In genomic region chr17:5085004-5085403, GRCm38 (mm10) we compare ENCODE assay signal across 18 mouse cellular contexts.
DNase-seq lines count a peak whose midpoint lies in the region; ATAC-seq and TF ChIP-seq lines count a peak whose summit lies in the region.
"Had no signal": no experiment of that assay in that cellular context is flagged by ENCODE, and none has a peak within 500 bp of the region (broad histone marks: within the 10 kb centered on the region; RNA-seq: fewer than 3 reads in every experiment).

No protein-coding gene starts in this region.

- no peaks in the 10 kb centered on the region for H3K9me3 ChIP-seq in heart, postnatal 0 days (replicated peaks; ENCODE audit: control insufficient read depth, low read length)
- no peaks in the 10 kb centered on the region for H3K9me3 ChIP-seq in heart, embryonic 10.5 days
- H3K9me3 ChIP-seq in midbrain, embryonic 15.5 days: no peaks in the 10 kb centered on the region
- no peaks in the 10 kb centered on the region for H3K9me3 ChIP-seq in midbrain, postnatal 0 days (ENCODE audit: low read length)
- no peaks in the 10 kb centered on the region for H3K9me3 ChIP-seq in E14TG2a.4 (ENCODE audit: low read length)
- H3K9me3 ChIP-seq in liver, embryonic 14.5 days (ENCODE audit: control insufficient read depth, low read length): no peaks in the 10 kb centered on the region
- H3K9me3 ChIP-seq in kidney, embryonic 15.5 days (replicated peaks): no peaks in the 10 kb centered on the region
- H3K9me3 ChIP-seq: embryonic facial prominence, embryonic 13.5 days; hindbrain, embryonic 15.5 days; liver, embryonic 13.5 days; megakaryocyte, embryonic 14.5 days had no signal

- TF ChIP-seq EP300 in heart, postnatal 0 days (IDR thresholded peaks at IDR 0.05; ENCODE audit: low read depth): no peak
- TF ChIP-seq EP300 in liver, embryonic 14.5 days (IDR thresholded peaks at IDR 0.05; ENCODE audit: low read depth): no peak

- no peak for TF ChIP-seq CTCF in heart, postnatal 0 days (IDR thresholded peaks at IDR 0.05; ENCODE audit: low read depth)
- TF ChIP-seq CTCF in midbrain, postnatal 0 days (IDR thresholded peaks at IDR 0.05): no peak
- TF ChIP-seq CTCF in E14TG2a.4 (conservative IDR thresholded peaks at IDR 0.05; ENCODE audit: low read length): no peak
- no peak for TF ChIP-seq CTCF in liver, embryonic 14.5 days (IDR thresholded peaks at IDR 0.05; ENCODE audit: low read depth)

- no peak overlapping the region for H3K4me3 ChIP-seq in heart, postnatal 0 days (ENCODE audit: low read depth, low read length)
- H3K4me3 ChIP-seq in heart, embryonic 10.5 days: no peak overlapping the region
- H3K4me3 ChIP-seq in midbrain, embryonic 15.5 days: no peak overlapping the region
- H3K4me3 ChIP-seq in midbrain, postnatal 0 days (ENCODE audit: low read depth, low read length): no peak overlapping the region
- 0 out of 2 replicates have a peak overlapping the region, but pooled peaks have one; percentile 1 for H3K4me3 ChIP-seq in E14TG2a.4 (replicated peaks; ENCODE audit: low read length)
- no peak overlapping the region for H3K4me3 ChIP-seq in liver, embryonic 14.5 days (ENCODE audit: insufficient read depth in 1 of 2, low read depth in 2 of 2, low read length in 2 of 2)
- no peak overlapping the region for H3K4me3 ChIP-seq in kidney, embryonic 15.5 days (replicated peaks)
- H3K4me3 ChIP-seq: embryonic facial prominence, embryonic 13.5 days; hindbrain, embryonic 15.5 days; liver, embryonic 13.5 days; megakaryocyte, embryonic 14.5 days had no signal

- H3K27ac ChIP-seq in heart, postnatal 0 days (ENCODE audit: low read depth): peak overlapping the region; percentile 71; the same call in 1 of the 2 replicates
- H3K27ac ChIP-seq in heart, embryonic 10.5 days: no peak overlapping the region
- peak overlapping the region; percentile 60; the same call in 1 of the 2 replicates for H3K27ac ChIP-seq in midbrain, embryonic 15.5 days
- H3K27ac ChIP-seq in midbrain, postnatal 0 days (ENCODE audit: low read depth, low read length): no peak overlapping the region
- no peak overlapping the region for H3K27ac ChIP-seq in liver, embryonic 14.5 days
- H3K27ac ChIP-seq in kidney, embryonic 15.5 days: no peak overlapping the region
- H3K27ac ChIP-seq: embryonic facial prominence, embryonic 13.5 days; liver, embryonic 13.5 days had no signal

- H3K4me2 ChIP-seq in heart, postnatal 0 days (ENCODE audit: low read depth, low read length): no peak overlapping the region
- H3K4me2 ChIP-seq in midbrain, embryonic 15.5 days: no peak overlapping the region
- no peak overlapping the region for H3K4me2 ChIP-seq in midbrain, postnatal 0 days (ENCODE audit: low read depth, low read length, poor library complexity, severe bottlenecking)
- H3K4me2 ChIP-seq in liver, embryonic 14.5 days (ENCODE audit: low read depth): no peak overlapping the region
- H3K4me2 ChIP-seq in kidney, embryonic 15.5 days: no peak overlapping the region
- H3K4me2 ChIP-seq: embryonic facial prominence, embryonic 13.5 days; hindbrain, embryonic 15.5 days; liver, embryonic 13.5 days had no signal

- 83% methylated on average over 6 of the region's 6 CpGs for WGBS in heart, postnatal 0 days
- WGBS in heart, embryonic 10.5 days: 76% methylated on average over 6 of the region's 6 CpGs
- WGBS in midbrain, embryonic 15.5 days: 77% methylated on average over 6 of the region's 6 CpGs
- 81% methylated on average over 6 of the region's 6 CpGs for WGBS in midbrain, postnatal 0 days
- WGBS in liver, embryonic 14.5 days (ENCODE audit: insufficient replicate concordance): 69% methylated on average over 6 of the region's 6 CpGs
- 61% methylated on average over 6 of the region's 6 CpGs for WGBS in kidney, embryonic 15.5 days

- H3K4me1 ChIP-seq in heart, postnatal 0 days (ENCODE audit: control insufficient read depth, insufficient read depth): peaks cover 52% of the 10 kb centered on the region
- peaks cover 70% of the 10 kb centered on the region for H3K4me1 ChIP-seq in heart, embryonic 10.5 days
- H3K4me1 ChIP-seq in midbrain, embryonic 15.5 days: peaks cover 76% of the 10 kb centered on the region
- peaks cover 10% of the 10 kb centered on the region; the same call in 1 of the 2 replicates for H3K4me1 ChIP-seq in midbrain, postnatal 0 days (ENCODE audit: insufficient read depth, low read length)
- peaks cover 78% of the 10 kb centered on the region for H3K4me1 ChIP-seq in E14TG2a.4 (replicated peaks; ENCODE audit: low read depth, low read length)
- peaks cover 22 to 44% of the 10 kb centered on the region in 2 experiments for H3K4me1 ChIP-seq in liver, embryonic 14.5 days (replicated peaks; ENCODE audit: control insufficient read depth in 2 of 2, insufficient read depth in 2 of 2, low read length in 1 of 2)
- H3K4me1 ChIP-seq in kidney, embryonic 15.5 days: peaks cover 74% of the 10 kb centered on the region

- no peak for ATAC-seq in heart, postnatal 0 days (ENCODE audit: insufficient read depth, low read depth)
- no peak for ATAC-seq in midbrain, embryonic 15.5 days (replicated peaks)
- ATAC-seq in midbrain, postnatal 0 days (ENCODE audit: low FRiP score): no peak
- ATAC-seq in liver, embryonic 14.5 days (ENCODE audit: insufficient read depth): peak; percentile 24; the same call in 1 of the 2 replicates
- ATAC-seq in kidney, embryonic 15.5 days (replicated peaks; ENCODE audit: low FRiP score): no peak

- DNase-seq in heart, postnatal 0 days (ENCODE audit: low spot score): no peak
- no peak for DNase-seq in heart, embryonic 10.5 days (ENCODE audit: low spot score)
- no peak for DNase-seq in midbrain, postnatal 0 days (ENCODE audit: low spot score)
- no peak for DNase-seq in liver, embryonic 14.5 days (ENCODE audit: low read depth in 3 of 3, low spot score in 3 of 3)
- DNase-seq: adrenal gland, adult 2 months; cerebellum, postnatal 10 days; forebrain, postnatal 0 days; gastrocnemius, postnatal 36 days; heart, postnatal 36 days; kidney, adult 18-20 months; liver, embryonic 13.5 days; midbrain, embryonic 14.5 days had no signal

- H3K27me3 ChIP-seq in heart, postnatal 0 days (ENCODE audit: control insufficient read depth, insufficient read depth, low read length): no peaks in the 10 kb centered on the region
- peaks cover 5% of the 10 kb centered on the region; the same call in 1 of the 2 replicates for H3K27me3 ChIP-seq in heart, embryonic 10.5 days (ENCODE audit: insufficient read depth, poor library complexity, severe bottlenecking)
- H3K27me3 ChIP-seq in midbrain, embryonic 15.5 days (replicated peaks): no peaks in the 10 kb centered on the region
- H3K27me3 ChIP-seq in midbrain, postnatal 0 days (ENCODE audit: insufficient read depth, low read length): no peaks in the 10 kb centered on the region
- no peaks in the 10 kb centered on the region for H3K27me3 ChIP-seq in E14TG2a.4 (ENCODE audit: insufficient read depth, low read length)
- H3K27me3 ChIP-seq in liver, embryonic 14.5 days (ENCODE audit: control insufficient read depth, insufficient read depth, low read length): no peaks in the 10 kb centered on the region
- H3K27me3 ChIP-seq in kidney, embryonic 15.5 days: no peaks in the 10 kb centered on the region
- H3K27me3 ChIP-seq: embryonic facial prominence, embryonic 13.5 days; hindbrain, embryonic 15.5 days; liver, embryonic 13.5 days; megakaryocyte, embryonic 14.5 days had no signal

- H3K36me3 ChIP-seq in heart, postnatal 0 days (replicated peaks; ENCODE audit: control insufficient read depth, insufficient read depth, low read length): no peaks in the 10 kb centered on the region
- H3K36me3 ChIP-seq in heart, embryonic 10.5 days: no peaks in the 10 kb centered on the region
- no peaks in the 10 kb centered on the region for H3K36me3 ChIP-seq in midbrain, embryonic 15.5 days (replicated peaks)
- H3K36me3 ChIP-seq in midbrain, postnatal 0 days (ENCODE audit: insufficient read depth, low read length): no peaks in the 10 kb centered on the region
- H3K36me3 ChIP-seq in E14TG2a.4 (ENCODE audit: insufficient read depth, low read length): no peaks in the 10 kb centered on the region
- H3K36me3 ChIP-seq in liver, embryonic 14.5 days (replicated peaks; ENCODE audit: control insufficient read depth, insufficient read depth, low read depth): no peaks in the 10 kb centered on the region
- no peaks in the 10 kb centered on the region for H3K36me3 ChIP-seq in kidney, embryonic 15.5 days
- H3K36me3 ChIP-seq: embryonic facial prominence, embryonic 13.5 days; hindbrain, embryonic 15.5 days; liver, embryonic 13.5 days had no signal

- H3K9ac ChIP-seq in heart, postnatal 0 days (replicated peaks; ENCODE audit: low read depth, low read length): no peak overlapping the region
- H3K9ac ChIP-seq in midbrain, embryonic 15.5 days: no peak overlapping the region
- no peak overlapping the region for H3K9ac ChIP-seq in midbrain, postnatal 0 days (replicated peaks; ENCODE audit: low read length, poor library complexity, severe bottlenecking)
- no peak overlapping the region for H3K9ac ChIP-seq in liver, embryonic 14.5 days (replicated peaks)
- H3K9ac ChIP-seq in kidney, embryonic 15.5 days: no peak overlapping the region
- H3K9ac ChIP-seq: embryonic facial prominence, embryonic 13.5 days; forebrain, postnatal 0 days; hindbrain, embryonic 15.5 days had no signal

Comparison
In these comparisons a context has a peak if more than half of its experiments do, and no peak if none do; other contexts are left out.
1. H3K27ac ChIP-seq: peak in heart, postnatal 0 days (single experiment) and midbrain, embryonic 15.5 days (single experiment); none in heart, embryonic 10.5 days (single experiment), midbrain, postnatal 0 days (single experiment), liver, embryonic 14.5 days (single experiment) and kidney, embryonic 15.5 days (single experiment).